Mouse (Mus musculus) erythroblast, embryonic 14.5 days (primary cell): ENCODE measurements around the gene Vps39. TPM values are rescaled to one million over a fixed set of nuclear protein-coding genes. Genes with fewer than 3 reads are reported as not detected.

ENCODE experiments used
- H3K27me3 ChIP-seq: 2 replicates; pipeline ENCODE4 v1.6.1; 2012; ENCODE audit warnings: inconsistent platforms; ENCODE audit not compliant: control insufficient read depth
- H3K36me3 ChIP-seq: 2 replicates; pipeline ENCODE4 v1.6.1; 2012; ENCODE audit warnings: mild to moderate bottlenecking, inconsistent platforms; ENCODE audit not compliant: control insufficient read depth
- H3K4me1 ChIP-seq: 2 replicates; pipeline ENCODE4 v1.6.1; 2012; ENCODE audit warnings: inconsistent platforms; ENCODE audit not compliant: control insufficient read depth
- H3K4me3 ChIP-seq: replicated peaks from 2 replicates; pipeline ENCODE3; 2012; ENCODE audit warnings: moderate library complexity, mild to moderate bottlenecking, inconsistent platforms
- H3K9me3 ChIP-seq: 2 replicates; pipeline ENCODE4 v1.6.1; 2012; ENCODE audit warnings: low read length, inconsistent platforms, mixed read lengths; ENCODE audit not compliant: control insufficient read depth
- GATA1 ChIP-seq: IDR thresholded peaks from 2 replicates; pipeline ENCODE4 v1.6.1; 2012; ENCODE audit warnings: low read length, inconsistent platforms, mixed read lengths
- TAL1 ChIP-seq: IDR thresholded peaks from 3 replicates; pipeline ENCODE4 v1.6.1; 2012; ENCODE audit warnings: low read length, inconsistent platforms, mixed read lengths
- polyA plus RNA-seq: library from polyadenylated mRNA; stranded (reverse); fragments of >175 nt; gene quantifications from 2 replicates; pipeline ENCODE4 v1.2.3, GENCODE M21; 2012

The Vps39 gene
- polyA plus RNA-seq, 1 experiment = 0.48 TPM

- Histone ChIP-seq H3K36me3 (no peaks in the 10 kb centered on the region), H3K4me3 (no peak overlapping the region), H3K27me3 (no peaks in the 10 kb centered on the region), H3K4me1 (no peaks in the 10 kb centered on the region), H3K9me3 (no peaks in the 10 kb centered on the region)
- TF ChIP-seq GATA1 (no peak), TAL1 (no peak)
Observed at GRCm38 (mm10) chr2:120284094-120284493, 68.8 kb downstream of the Vps39 start.

GRCm38 (mm10) chr2:120283550-120283949, 69.4 kb downstream of the Vps39 start:
- Histone ChIP-seq H3K36me3 (no peaks in the 10 kb centered on the region), H3K4me3 (no peak overlapping the region), H3K9me3 (no peaks in the 10 kb centered on the region), H3K4me1 (no peaks in the 10 kb centered on the region), H3K27me3 (no peaks in the 10 kb centered on the region)
- TF ChIP-seq TAL1 (no peak), GATA1 (no peak)

GRCm38 (mm10) chr2:120281221-120281620, 71.7 kb downstream of the Vps39 start:
- no peaks in the 10 kb centered on the region for H3K4me1 ChIP-seq
- H3K4me3 ChIP-seq = no peak overlapping the region
- H3K9me3 ChIP-seq = no peaks in the 10 kb centered on the region
- H3K27me3 ChIP-seq = no peaks in the 10 kb centered on the region
- no peaks in the 10 kb centered on the region for H3K36me3 ChIP-seq
- TF ChIP-seq TAL1 (no peak), GATA1 (no peak)

GRCm38 (mm10) chr2:120279961-120280360, 73.0 kb downstream of the Vps39 start:
- H3K4me3 ChIP-seq = no peak overlapping the region
- H3K9me3 ChIP-seq = no peaks in the 10 kb centered on the region
- no peaks in the 10 kb centered on the region for H3K4me1 ChIP-seq
- no peaks in the 10 kb centered on the region for H3K36me3 ChIP-seq
- TF ChIP-seq GATA1 (no peak), TAL1 (no peak)
- no peaks in the 10 kb centered on the region for H3K27me3 ChIP-seq

- no peak overlapping the region for H3K4me3 ChIP-seq
- no peaks in the 10 kb centered on the region for H3K27me3 ChIP-seq
- no peaks in the 10 kb centered on the region for H3K9me3 ChIP-seq
- H3K36me3 ChIP-seq = no peaks in the 10 kb centered on the region
- no peaks in the 10 kb centered on the region for H3K4me1 ChIP-seq
- TF ChIP-seq TAL1 = no peak
- no peak for TF ChIP-seq GATA1
Observed at GRCm38 (mm10) chr2:120276951-120277350, 76.0 kb downstream of the Vps39 start.

GRCm38 (mm10) chr2:120268635-120269034, 84.3 kb downstream of the Vps39 start:
- Histone ChIP-seq H3K36me3 (no peaks in the 10 kb centered on the region), H3K4me1 (no peaks in the 10 kb centered on the region; the same call in 1 of the 2 replicates), H3K27me3 (peaks cover 10% of the 10 kb centered on the region), H3K4me3 (no peak overlapping the region), H3K9me3 (no peaks in the 10 kb centered on the region)
- TF ChIP-seq TAL1 (no peak), GATA1 (no peak)

Other genes with a start within 250 kb of the Vps39 start
- 0.67 and 1.1 TPM in 2 replicates for gene Ehd4, start 198.5 kb downstream of the Vps39 start, polyA plus RNA-seq
- gene Pla2g4e, start 107.8 kb downstream of the Vps39 start, polyA plus RNA-seq = 0.01 TPM in 1 of 2 replicates, not detected in the other
- not detected in 2 replicates for gene Pla2g4d, start 63.9 kb downstream of the Vps39 start, polyA plus RNA-seq
- not detected in 2 replicates for gene Pla2g4f, start 39.0 kb downstream of the Vps39 start, polyA plus RNA-seq
- gene Ganc, start 50.8 kb upstream of the Vps39 start, polyA plus RNA-seq = 0.06 and 0.08 TPM in 2 replicates
- gene Tmem87a, start 51.0 kb upstream of the Vps39 start, polyA plus RNA-seq = 0.14 and 0.19 TPM in 2 replicates
- gene Capn3, start 102.9 kb upstream of the Vps39 start, polyA plus RNA-seq = not detected in 2 replicates
- gene Zfp106, start 210.7 kb upstream of the Vps39 start, polyA plus RNA-seq = 0.30 and 0.44 TPM in 2 replicates
- gene Snap23, start 214.5 kb upstream of the Vps39 start, polyA plus RNA-seq = 0.42 and 0.89 TPM in 2 replicates